Mouse (Mus musculus) olfactory bulb, adult 2 months (tissue): ENCODE measurements at regions not wholly inside any gene's neighbourhood (a gene's known extent, or its start where the extent isn't known, plus 50 kb on each side); places are given as distances from the start of the nearest gene placed in this dataset.

Source experiments
- CTCF ChIP-seq: fragments of 200-500 bp; IDR thresholded peaks from 2 replicates; pipeline ENCODE4 v1.5.1; 2012; ENCODE audit warnings: low read depth, mild to moderate bottlenecking, low read length, moderate library complexity; ENCODE audit not compliant: insufficient read depth
- POLR2A ChIP-seq: fragments of 200-500 bp; IDR thresholded peaks from 2 replicates; pipeline ENCODE4 v1.6.1; 2012; ENCODE audit warnings: mild to moderate bottlenecking, low read depth, low read length, moderate library complexity; ENCODE audit not compliant: insufficient read depth

DNA sequence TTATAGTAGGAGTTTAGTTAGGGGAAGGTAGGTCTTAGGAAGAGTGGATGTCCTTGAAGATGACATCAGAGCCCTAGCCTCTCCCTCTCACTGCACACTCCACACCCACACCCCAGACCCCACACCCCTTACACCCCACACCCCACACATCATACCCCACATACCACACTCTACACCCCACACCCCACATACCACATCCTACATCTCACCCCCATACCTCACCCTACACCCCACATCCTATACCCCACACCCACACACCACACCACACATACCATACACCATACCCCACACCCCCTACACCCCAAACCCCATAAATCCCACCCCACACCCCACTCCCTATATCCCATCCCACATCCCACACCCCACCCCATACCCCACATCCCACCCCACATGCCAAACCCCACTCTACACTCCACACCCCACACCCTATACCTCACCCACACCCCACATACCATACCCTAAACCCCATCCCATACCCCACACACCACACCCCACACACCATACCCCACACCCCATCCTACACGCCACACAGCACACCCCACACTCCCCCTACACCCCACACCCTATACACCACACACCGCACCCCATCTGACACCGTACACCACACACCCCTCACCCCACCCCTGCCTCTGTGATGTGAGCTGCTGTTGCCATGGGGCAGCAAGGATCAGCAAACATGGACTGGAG lies 323.7 kb upstream of the G2e3 start:
- TF ChIP-seq POLR2A, result no peak
- no peak for TF ChIP-seq CTCF
